Mouse (Mus musculus) heart, postnatal 0 days (tissue): Measurements from ENCODE around the gene Itpr2. TPM values are rescaled to one million over a fixed set of nuclear protein-coding genes. Genes with fewer than 3 reads are reported as not detected.
"Not testable (repeated sequence)": the region's sequence is repeated elsewhere in the genome, so short reads cannot be mapped to it uniquely, and the experiment has no call there.

Experiments
- ATAC-seq: fragments of 200-750 bp; cut with Nextera tagmentation; 2 replicates; pipeline ENCODE4 v1.8.0; 2017; ENCODE audit warnings: low read depth, moderate number of reproducible peaks, moderate library complexity; ENCODE audit not compliant: insufficient read depth
- DNase-seq: peaks from one replicate; pipeline ENCODE4 v3.0.0-alpha.2; 2016; ENCODE audit warnings: low spot score
- H3K27ac ChIP-seq: fragments of 300-500 bp; sonication (generic); 2 replicates; pipeline ENCODE4 v1.5.1; 2014; ENCODE audit warnings: low read depth, mild to moderate bottlenecking
- H3K27me3 ChIP-seq: fragments of 300-500 bp; sonication (generic); 2 replicates; pipeline ENCODE4 v1.6.1; 2014; ENCODE audit warnings: low read length, mixed read lengths; ENCODE audit not compliant: control insufficient read depth, insufficient read depth
- H3K36me3 ChIP-seq: fragments of 300-500 bp; sonication (generic); replicated peaks from 2 replicates; pipeline ENCODE4 v1.6.1; 2014; ENCODE audit warnings: low read length, mixed read lengths; ENCODE audit not compliant: control insufficient read depth, insufficient read depth
- H3K4me1 ChIP-seq: fragments of 300-500 bp; sonication (generic); 2 replicates; pipeline ENCODE4 v1.6.1; 2014; ENCODE audit warnings: antibody characterized with exemption; ENCODE audit not compliant: control insufficient read depth, insufficient read depth
- H3K4me2 ChIP-seq: fragments of 300-500 bp; sonication (generic); 2 replicates; pipeline ENCODE4 v1.6.1; 2014; ENCODE audit warnings: low read depth, mild to moderate bottlenecking, low read length, moderate library complexity
- H3K4me3 ChIP-seq: fragments of 300-500 bp; sonication (generic); 2 replicates; pipeline ENCODE4 v1.5.1; 2014; ENCODE audit warnings: low read depth, low read length
- H3K9ac ChIP-seq: fragments of 300-500 bp; sonication (generic); replicated peaks from 2 replicates; pipeline ENCODE4 v1.6.1; 2014; ENCODE audit warnings: low read depth, low read length, mixed read lengths
- H3K9me3 ChIP-seq: fragments of 300-500 bp; sonication (generic); replicated peaks from 2 replicates; pipeline ENCODE4 v1.6.1; 2016; ENCODE audit warnings: low read length; ENCODE audit not compliant: control insufficient read depth
- CTCF ChIP-seq: IDR thresholded peaks from 2 replicates; pipeline ENCODE4 v1.5.1; 2016; ENCODE audit warnings: antibody characterized with exemption, control low read depth, low read depth
- EP300 ChIP-seq: IDR thresholded peaks from 2 replicates; pipeline ENCODE4 v1.6.1; 2016; ENCODE audit warnings: antibody characterized with exemption, low read depth
- WGBS: fragments of 180-500 bp; shearing (Covaris S2); extraction: QIAGEN DNeasy Blood & Tissue Kit; methylation state at CpG from one replicate; pipeline ENCODE4 v1.1.7; 2014; 5-methylcytosine and 5-hydroxymethylcytosine counted together
- polyA plus RNA-seq: library from polyadenylated mRNA; unstranded; fragments of >200 nt; fragmentation: Nextera tagmentation; extraction: Ambion mirVana; gene quantifications from 2 replicates; pipeline ENCODE4 v1.2.1, GENCODE M21; 2015
- total RNA-seq: library from RNA; depleted of rRNA; stranded (reverse); fragments of >200 nt; gene quantifications from 2 replicates; pipeline ENCODE4 v1.2.3, GENCODE M21; 2014; ENCODE audit warnings: low replicate concordance

Itpr2 gene
- total and polyA plus RNA-seq, 2 experiments from 2014 or later = 26.5 to 59.5 TPM

DNA sequence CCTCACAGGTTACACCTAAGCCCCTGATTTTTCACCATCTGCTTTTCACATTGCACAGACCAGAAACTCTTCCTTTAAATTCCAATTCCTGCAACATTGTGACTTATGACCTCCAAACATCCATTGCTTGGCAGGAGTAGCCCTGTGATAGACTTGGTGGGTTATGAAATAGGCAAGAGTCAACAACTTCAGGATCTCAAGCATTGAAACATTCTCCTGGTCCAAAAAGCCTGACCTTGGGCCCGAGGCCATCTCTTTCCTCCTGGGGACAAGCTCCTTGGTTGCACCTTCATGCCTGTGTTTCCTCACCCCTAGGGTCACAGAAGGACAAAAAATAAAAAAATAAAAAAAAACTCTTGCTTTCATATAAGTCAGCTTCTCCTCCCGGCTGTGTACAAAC is 32.1 kb downstream of the Itpr2 start:
- Histone ChIP-seq H3K4me3 (no peak overlapping the region), H3K4me1 (peaks cover 5% of the 10 kb centered on the region; the same call in 1 of the 2 replicates), H3K27ac (no peak overlapping the region), H3K36me3 (peaks cover 29% of the 10 kb centered on the region), H3K9ac (no peak overlapping the region), H3K27me3 (no peaks in the 10 kb centered on the region), H3K9me3 (0 out of 2 replicates have a peak, but pooled peaks cover 6% of the 10 kb centered on the region), H3K4me2 (no peak overlapping the region)
- no peak for ATAC-seq
- WGBS = 79% methylated on average over 2 of the region's 2 CpGs
- TF ChIP-seq CTCF = no peak
- TF ChIP-seq EP300 = no peak
- DNase-seq = no peak

DNA sequence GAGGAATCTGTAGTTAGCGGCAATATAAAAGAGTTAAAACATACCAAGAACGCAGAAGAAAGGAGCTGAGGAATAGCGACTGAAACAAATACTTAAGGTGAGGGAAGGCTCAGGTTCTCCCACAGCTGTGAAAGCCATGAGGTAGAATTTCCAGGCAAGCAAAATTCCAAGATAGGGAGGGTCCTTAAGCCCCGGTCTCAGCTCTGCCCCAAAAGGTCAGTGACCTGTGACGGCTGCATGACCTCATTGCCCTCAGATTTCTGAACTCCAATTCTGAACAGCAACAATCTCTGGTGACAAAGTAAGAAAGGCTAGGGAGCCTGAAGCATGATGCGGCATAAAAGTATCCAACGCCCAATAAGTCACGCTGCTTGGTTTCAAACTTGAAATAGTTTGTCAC is 33.7 kb downstream of the Itpr2 start:
- H3K4me1 ChIP-seq = 0 out of 2 replicates have a peak, but pooled peaks cover under 1% of the 10 kb centered on the region
- ATAC-seq (no peak), DNase-seq (no peak)
- H3K27ac ChIP-seq = no peak overlapping the region
- TF ChIP-seq CTCF = no peak
- no peak for TF ChIP-seq EP300
- no peak overlapping the region for H3K9ac ChIP-seq
- H3K4me3 ChIP-seq = no peak overlapping the region
- WGBS = 73% methylated on average over 8 of the region's 8 CpGs
- H3K36me3 ChIP-seq = peaks cover 35% of the 10 kb centered on the region
- 0 out of 2 replicates have a peak, but pooled peaks cover 6% of the 10 kb centered on the region for H3K9me3 ChIP-seq
- H3K27me3 ChIP-seq = no peaks in the 10 kb centered on the region
- no peak overlapping the region for H3K4me2 ChIP-seq

DNA sequence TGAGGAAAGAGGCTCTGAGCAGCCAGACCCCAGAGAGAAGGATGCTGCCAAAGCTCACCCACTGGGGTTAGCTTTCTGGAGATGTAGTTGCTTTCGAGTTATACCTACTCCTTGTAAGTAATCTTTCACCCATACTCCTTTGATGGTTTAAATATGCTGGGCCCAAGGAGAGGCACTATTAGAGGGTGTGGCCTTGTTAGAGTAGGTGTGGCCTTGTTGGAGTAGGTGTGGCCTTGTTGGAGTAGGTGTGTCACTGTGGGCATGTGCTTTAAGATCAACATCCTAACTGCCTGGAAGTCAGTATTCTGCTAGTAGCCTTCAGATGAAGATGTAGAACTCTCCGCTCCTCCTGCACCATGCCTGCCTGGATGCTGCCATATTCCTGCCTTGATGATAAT is 37.4 kb downstream of the Itpr2 start:
- H3K4me1 ChIP-seq, ATAC-seq, H3K9ac ChIP-seq, DNase-seq, H3K27ac ChIP-seq, H3K4me3 ChIP-seq, H3K9me3 ChIP-seq, H3K27me3 ChIP-seq, H3K4me2 ChIP-seq: not testable (repeated sequence)
- peaks cover 31% of the 10 kb centered on the region for H3K36me3 ChIP-seq
- 97% methylated on average over 2 of the region's 2 CpGs for WGBS

DNA sequence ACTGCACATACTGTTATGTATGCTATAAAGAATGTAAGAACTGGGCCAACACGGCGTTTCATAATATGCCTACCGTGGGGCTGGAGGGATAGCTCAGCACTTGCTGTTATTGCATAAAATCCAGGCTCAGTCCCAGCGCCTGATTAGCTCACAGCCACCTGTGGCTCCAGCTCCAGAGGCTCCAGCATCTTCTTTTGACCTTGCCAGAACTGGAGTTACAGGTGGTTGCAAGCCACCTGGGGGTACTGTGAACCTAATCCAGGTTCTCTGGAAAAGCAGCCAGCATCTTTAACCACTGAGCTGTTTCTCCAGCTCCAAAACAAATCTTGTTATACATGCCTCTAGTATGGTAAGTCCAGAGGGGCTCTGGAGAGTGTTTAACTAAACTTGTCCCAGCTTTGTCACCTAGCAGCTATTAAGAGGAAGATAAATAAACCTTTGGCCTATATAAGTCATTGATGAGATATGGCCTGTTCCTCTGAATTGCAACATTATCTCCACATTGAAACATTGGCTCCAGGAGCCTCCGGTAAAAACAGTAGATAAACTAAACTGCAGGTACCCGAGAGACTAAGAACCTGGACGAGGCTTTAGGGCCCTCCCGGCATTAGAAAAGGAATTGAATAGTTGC is 37.9 kb downstream of the Itpr2 start:
- Histone ChIP-seq H3K27ac (no peak overlapping the region), H3K27me3 (no peaks in the 10 kb centered on the region), H3K4me2 (no peak overlapping the region), H3K9me3 (0 out of 2 replicates have a peak, but pooled peaks cover 6% of the 10 kb centered on the region), H3K9ac (no peak overlapping the region), H3K4me3 (no peak overlapping the region), H3K4me1 (no peaks in the 10 kb centered on the region), H3K36me3 (peaks cover 28% of the 10 kb centered on the region)
- WGBS = 81% methylated on average over 8 of the region's 8 CpGs
- DNase-seq (no peak), ATAC-seq (no peak)
- TF ChIP-seq EP300 (no peak), CTCF (no peak)

DNA sequence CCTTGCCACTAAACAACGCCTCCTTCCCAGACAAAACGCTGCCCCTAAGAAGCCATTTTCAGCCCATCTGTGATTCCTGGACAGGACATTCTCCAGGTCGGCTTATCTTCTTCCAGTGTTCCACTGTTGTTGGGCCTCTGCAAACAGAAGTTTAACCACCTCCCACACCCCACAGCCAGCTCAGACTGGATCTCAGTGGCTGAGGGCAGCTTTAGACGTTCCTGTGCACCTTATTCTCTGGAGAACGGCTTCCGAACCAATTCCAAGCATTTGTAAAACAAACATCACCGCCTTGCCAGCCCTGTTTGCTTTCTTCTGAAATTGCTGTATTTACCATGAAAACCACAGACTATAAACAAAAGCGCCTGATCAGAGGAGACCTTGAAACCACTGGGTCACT is 41.1 kb downstream of the Itpr2 start:
- 57% methylated on average over 8 of the region's 8 CpGs for WGBS

GRCm38 (mm10) chr6:146458436-146458835 is 43.6 kb downstream of the Itpr2 start:
- Histone ChIP-seq H3K27me3 (no peaks in the 10 kb centered on the region), H3K4me1 (no peaks in the 10 kb centered on the region), H3K4me2 (no peak overlapping the region), H3K9me3 (no peaks in the 10 kb centered on the region), H3K36me3 (no peaks in the 10 kb centered on the region), H3K9ac (no peak overlapping the region), H3K4me3 (no peak overlapping the region), H3K27ac (no peak overlapping the region)
- ATAC-seq (no peak), DNase-seq (no peak)
- 75% methylated on average over 5 of the region's 5 CpGs for WGBS
- no peak for TF ChIP-seq CTCF

More for the DNA sequence above, 41.1 kb downstream of the Itpr2 start:
- H3K27me3 ChIP-seq = no peaks in the 10 kb centered on the region
- no peak overlapping the region for H3K4me3 ChIP-seq
- H3K27ac ChIP-seq = no peak overlapping the region
- TF ChIP-seq CTCF = no peak
- TF ChIP-seq EP300 = no peak
- H3K36me3 ChIP-seq = peaks cover 8% of the 10 kb centered on the region; the same call in 1 of the 2 replicates
- H3K9ac ChIP-seq = no peak overlapping the region
- 0 out of 2 replicates have a peak, but pooled peaks cover under 1% of the 10 kb centered on the region for H3K9me3 ChIP-seq
- no peaks in the 10 kb centered on the region for H3K4me1 ChIP-seq
- ATAC-seq = no peak
- no peak for DNase-seq
- H3K4me2 ChIP-seq = no peak overlapping the region
